In genomic region chr7:27330709-27331540, GRCm38 (mm10) we compare ENCODE assay signal across 8 mouse cellular contexts. TPM values are rescaled to one million over a fixed set of nuclear protein-coding genes. Genes with fewer than 3 reads are reported as not detected.
DNase-seq lines count a peak whose midpoint lies in the region; ATAC-seq lines count a peak whose summit lies in the region.

No protein-coding gene starts in this region.

- H3K4me1 ChIP-seq in embryonic facial prominence, embryonic 11.5 days (ENCODE audit: control insufficient read depth, insufficient read depth, low read length): peaks cover 6% of the 10 kb centered on the region
- H3K4me1 ChIP-seq in neural tube, embryonic 13.5 days (replicated peaks): peaks cover 67% of the 10 kb centered on the region

- H3K9me3 ChIP-seq in embryonic facial prominence, embryonic 11.5 days (replicated peaks; ENCODE audit: control insufficient read depth, low read length): no peaks in the 10 kb centered on the region
- no peaks in the 10 kb centered on the region for H3K9me3 ChIP-seq in neural tube, embryonic 13.5 days

- peak; percentile 96 for DNase-seq in 3T3-L1 (ENCODE audit: low read depth, low spot score)
- peak; percentile 99 for DNase-seq in ZHBTc4 (ENCODE audit: low read depth, low spot score)
- DNase-seq in embryonic facial prominence, embryonic 11.5 days (ENCODE audit: low spot score): peak; percentile 89
- DNase-seq in heart, adult 9 months (ENCODE audit: low spot score in 2 of 2): peak; percentile 97 to 98
- DNase-seq in kidney, adult 9 months: peak; percentile 98
- peak; percentile 98 for DNase-seq in lung, adult 18-20 months
- peak; percentile 78 to 84 for DNase-seq in thymus, adult 18-20 months

- ATAC-seq in embryonic facial prominence, embryonic 11.5 days (replicated peaks; ENCODE audit: insufficient number of reproducible peaks, low FRiP score, low TSS enrichment, low read depth): no peak
- ATAC-seq in neural tube, embryonic 13.5 days (ENCODE audit: low read depth): no peak

- H3K4me2 ChIP-seq in embryonic facial prominence, embryonic 11.5 days (ENCODE audit: low read depth, low read length): peak overlapping the region; percentile 50
- H3K4me2 ChIP-seq in neural tube, embryonic 13.5 days: peak overlapping the region; percentile 60

- H3K27me3 ChIP-seq in embryonic facial prominence, embryonic 11.5 days (ENCODE audit: control insufficient read depth, insufficient read depth, low read length): peaks cover 81% of the 10 kb centered on the region
- peaks cover 99% of the 10 kb centered on the region for H3K27me3 ChIP-seq in neural tube, embryonic 13.5 days

- H3K9ac ChIP-seq in embryonic facial prominence, embryonic 11.5 days (replicated peaks; ENCODE audit: low read length): peak overlapping the region; percentile 23; the same call in 1 of the 2 replicates
- peak overlapping the region; percentile 56 for H3K9ac ChIP-seq in neural tube, embryonic 13.5 days

- WGBS in embryonic facial prominence, embryonic 11.5 days: under 1% methylated on average over 39 of the region's 39 CpGs
- under 1% methylated on average over 39 of the region's 39 CpGs for WGBS in neural tube, embryonic 13.5 days

- peak overlapping the region; percentile 20 for H3K4me3 ChIP-seq in embryonic facial prominence, embryonic 11.5 days (ENCODE audit: low read depth, low read length)
- H3K4me3 ChIP-seq in neural tube, embryonic 13.5 days: peak overlapping the region; percentile 37

- no peaks in the 10 kb centered on the region for H3K36me3 ChIP-seq in embryonic facial prominence, embryonic 11.5 days (replicated peaks; ENCODE audit: control insufficient read depth, insufficient read depth, low read depth, low read length)
- H3K36me3 ChIP-seq in neural tube, embryonic 13.5 days: no peaks in the 10 kb centered on the region

- no peak overlapping the region for H3K27ac ChIP-seq in embryonic facial prominence, embryonic 11.5 days (replicated peaks; ENCODE audit: low read depth, low read length)
- no peak overlapping the region for H3K27ac ChIP-seq in neural tube, embryonic 13.5 days (replicated peaks)

RNA-seq across cellular contexts. Expression of gene Ltbp4, which starts 6.6 kb away (rescaled TPM):
- polyA plus RNA-seq in embryonic facial prominence, embryonic 11.5 days (2014; fragmentation: Nextera tagmentation; extraction: Ambion mirVana): 6.3 and 6.6 TPM in 2 replicates
- 6.9 and 8.0 TPM in 2 replicates for polyA plus RNA-seq in neural tube, embryonic 13.5 days (2015; fragmentation: Nextera tagmentation; extraction: Ambion mirVana)

RNA-seq across cellular contexts. Expression of gene Shkbp1, which starts 24.9 kb away (rescaled TPM):
- 50.2 and 57.5 TPM in 2 replicates for polyA plus RNA-seq in embryonic facial prominence, embryonic 11.5 days (2014; fragmentation: Nextera tagmentation; extraction: Ambion mirVana)
- polyA plus RNA-seq in neural tube, embryonic 13.5 days (2015; fragmentation: Nextera tagmentation; extraction: Ambion mirVana): 50.6 and 59.6 TPM in 2 replicates

RNA-seq across cellular contexts. Expression of gene Gm20479, which starts 26.3 kb away (rescaled TPM):
- polyA plus RNA-seq in embryonic facial prominence, embryonic 11.5 days (2014; fragmentation: Nextera tagmentation; extraction: Ambion mirVana): 0.45 TPM in 1 of 2 replicates, not detected in the other
- polyA plus RNA-seq in neural tube, embryonic 13.5 days (2015; fragmentation: Nextera tagmentation; extraction: Ambion mirVana): not detected in 2 replicates
